Mouse (Mus musculus) testis, postnatal 14 days (tissue): ENCODE measurements around the gene Ing4.
"Not testable (repeated sequence)": the region's sequence is repeated elsewhere in the genome, so short reads cannot be mapped to it uniquely, and the experiment has no call there.

Experiments used
- DNase-seq: peaks from one replicate; pipeline ENCODE4 v3.0.0; 2021; ENCODE audit warnings: low spot score

Gene Ing4

DNA sequence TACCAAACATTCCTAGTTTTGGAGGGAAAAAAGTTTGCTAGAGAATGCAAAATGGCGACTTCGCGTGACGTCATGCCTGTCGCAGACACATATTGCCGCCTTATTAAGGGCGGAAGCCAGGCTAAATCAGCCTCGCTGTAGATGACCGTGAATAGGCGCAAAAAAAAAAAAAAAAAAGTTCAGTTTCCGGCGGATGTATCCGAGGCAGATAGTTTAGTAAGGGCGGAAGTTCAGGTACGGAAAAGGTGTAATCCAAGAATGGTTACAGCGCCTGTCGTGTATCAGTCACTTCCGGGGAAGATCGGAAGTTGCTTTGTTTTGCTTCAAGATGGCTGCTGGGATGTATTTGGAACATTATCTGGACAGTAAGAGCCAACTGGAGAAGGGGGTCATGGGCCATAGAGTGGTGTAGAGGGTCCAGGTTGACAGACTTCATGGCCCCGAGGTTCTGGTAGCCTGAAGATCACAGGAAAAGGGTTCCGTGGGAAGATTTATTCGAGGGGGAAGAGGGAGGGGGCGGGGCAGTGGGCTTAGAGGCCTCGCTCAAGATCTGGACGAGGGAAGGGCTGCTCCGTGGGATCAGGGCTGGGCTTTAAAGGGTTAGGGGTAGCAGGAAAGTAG, at the start of gene Ing4:
TSS of gene Ing4 (plus strand) at position 228 of the 621 bp plus-strand sequence.
- DNase-seq = peak; percentile 89

DNA sequence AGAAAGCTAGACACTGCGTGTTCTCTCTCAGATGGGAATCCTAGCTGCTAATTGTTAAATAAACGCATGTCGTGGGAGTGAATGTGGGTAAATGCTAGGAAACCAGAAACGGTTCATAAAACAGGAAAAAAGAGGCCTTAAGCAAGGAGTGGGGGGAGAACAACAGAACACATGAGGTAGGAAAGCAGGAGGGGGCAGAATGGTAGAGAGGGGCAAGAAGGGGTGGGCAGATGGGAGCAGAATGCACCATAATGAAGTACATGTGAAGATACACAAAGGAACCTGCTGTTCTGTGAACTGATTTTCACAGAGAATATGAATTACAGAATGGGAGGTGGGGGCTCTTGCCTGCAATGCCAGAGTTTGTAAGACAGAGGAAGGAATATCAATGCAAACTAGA, 47.3 kb upstream of the Ing4 start:
- DNase-seq = no peak

DNA sequence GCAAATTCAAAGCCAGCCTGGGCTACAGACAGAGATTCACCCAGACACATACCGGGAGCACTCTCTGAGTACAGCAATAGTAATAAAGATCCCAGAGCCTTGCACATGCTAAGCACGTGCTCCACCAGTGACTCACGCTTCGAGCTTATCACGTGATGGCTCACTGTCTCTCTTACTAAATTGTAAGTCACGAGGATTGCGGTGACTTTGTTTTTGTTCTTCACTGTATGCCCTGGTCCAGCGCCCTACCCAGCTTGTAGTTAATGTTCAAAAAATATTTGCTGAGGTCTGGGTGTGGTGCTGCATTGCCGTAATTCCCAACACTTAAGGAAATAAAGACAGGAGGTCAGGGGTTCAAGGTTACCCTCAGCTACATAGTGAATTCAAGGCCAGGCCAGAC, 46.2 kb upstream of the Ing4 start:
- DNase-seq = no peak

DNA sequence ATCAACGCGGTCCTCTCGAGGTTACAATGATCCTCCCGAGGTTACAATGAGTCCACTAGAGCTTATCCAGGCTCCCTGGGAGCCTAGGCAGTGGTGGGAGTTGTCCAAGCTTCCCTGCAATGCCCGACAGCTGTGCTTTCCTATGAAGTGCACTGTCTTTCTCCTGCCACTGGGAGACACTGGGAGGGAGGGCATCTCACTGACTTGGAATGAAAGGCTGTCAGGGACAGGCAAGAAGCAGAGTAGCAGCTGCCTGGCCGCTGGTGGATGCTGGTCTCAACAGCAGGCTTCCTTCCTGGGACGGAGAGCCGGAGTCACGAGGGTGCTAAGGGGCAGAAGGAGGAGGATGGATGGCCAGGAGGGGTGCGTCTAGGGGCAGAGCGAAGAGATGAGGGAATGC, 45.7 kb upstream of the Ing4 start:
- DNase-seq = no peak

DNA sequence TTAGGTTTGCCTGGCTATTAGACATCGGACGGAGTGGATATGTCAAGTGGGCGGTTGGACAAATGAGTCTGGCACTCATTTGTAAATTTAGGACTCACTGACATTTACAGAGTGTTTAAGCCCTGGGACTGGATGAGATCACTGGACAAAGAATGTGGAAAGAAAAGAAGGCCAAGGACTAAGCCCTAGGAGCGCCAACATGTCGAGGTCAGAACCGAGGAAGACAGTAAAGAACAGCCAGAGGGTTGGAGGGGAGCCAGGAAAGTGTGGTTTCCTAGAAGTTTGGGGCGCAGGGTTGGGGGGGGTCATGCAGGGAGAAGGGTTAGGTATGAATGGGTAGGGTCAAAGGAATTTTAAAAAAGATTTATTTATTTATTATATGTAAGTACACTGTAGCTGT, 44.3 kb upstream of the Ing4 start:
- DNase-seq = no peak

DNA sequence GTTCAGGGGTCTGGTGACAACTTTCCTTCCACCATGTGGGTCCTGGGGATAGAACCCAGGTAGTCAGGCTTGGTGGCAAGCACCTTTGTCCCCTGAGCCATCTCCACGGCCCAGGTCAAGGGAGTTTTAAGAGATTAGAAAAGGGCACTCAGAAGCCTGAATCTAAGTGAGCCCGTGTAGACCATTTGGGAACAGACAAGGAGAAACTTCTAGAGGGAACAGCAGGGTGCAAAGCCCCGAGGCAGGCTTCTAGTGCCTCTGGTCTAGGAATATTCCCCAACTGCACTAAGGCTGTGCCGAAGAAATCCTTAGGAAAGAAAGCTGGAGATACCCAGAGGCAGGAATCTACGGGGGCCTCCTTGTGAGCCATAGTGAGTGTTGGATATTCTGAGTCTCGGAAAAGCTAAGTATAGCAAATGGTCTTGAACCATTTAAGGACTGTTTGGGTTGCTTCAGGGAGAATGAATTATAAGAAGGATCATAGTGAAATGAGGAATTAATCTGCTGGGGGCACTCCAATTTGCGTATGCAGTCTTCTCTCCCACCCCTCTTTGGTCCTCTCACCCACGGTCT, 43.6 kb upstream of the Ing4 start:
- DNase-seq = no peak

DNA sequence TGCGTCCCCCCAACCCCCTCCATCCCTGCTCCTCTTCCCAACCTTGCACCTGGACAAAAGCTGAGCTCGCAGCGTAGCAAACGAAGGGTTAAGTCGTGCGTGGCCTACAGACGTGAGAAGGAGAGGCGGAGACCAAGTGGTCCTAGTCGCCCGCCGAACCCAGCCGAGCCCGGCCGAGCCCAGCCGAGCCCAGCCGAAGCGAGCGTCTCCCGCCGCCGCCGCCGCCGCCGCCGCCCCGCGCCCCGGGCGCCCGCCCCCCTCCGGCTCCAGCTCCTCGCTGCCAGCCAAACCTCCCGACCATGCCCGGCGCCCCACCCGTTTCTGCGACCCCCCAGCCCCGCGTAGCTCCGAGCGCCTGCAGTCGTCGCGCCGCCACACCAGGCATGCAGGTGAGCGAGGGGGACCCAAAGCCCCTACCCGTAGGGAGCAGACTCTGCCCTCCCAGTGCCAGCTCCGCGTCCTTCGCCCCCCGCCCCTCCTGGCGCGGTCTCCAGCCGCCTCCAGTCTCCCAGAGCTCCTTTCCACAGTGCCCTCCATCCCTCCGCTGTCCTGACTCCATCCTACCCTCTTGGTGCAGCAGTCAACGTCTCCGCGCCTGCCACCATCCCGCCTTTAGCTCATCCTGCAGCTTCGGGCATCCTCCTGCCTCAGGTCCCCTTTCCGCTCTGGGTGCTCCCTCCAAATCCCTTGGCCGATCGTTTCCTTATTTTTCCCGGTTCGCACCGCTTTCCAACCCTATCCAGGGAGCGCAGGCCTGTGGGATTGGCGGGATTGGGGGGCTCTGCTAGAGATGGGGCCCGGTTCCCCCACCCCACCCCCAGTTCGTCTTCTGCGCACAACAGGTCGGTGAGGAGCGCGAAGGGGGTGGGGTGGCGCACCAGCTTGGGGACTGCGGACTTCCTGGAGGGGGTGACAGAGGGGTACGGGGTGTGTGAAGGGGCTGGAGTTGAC, 42.7 kb upstream of the Ing4 start, which contains the start of gene Pianp:
TSS of gene Pianp (plus strand) at position 144 of the 951 bp plus-strand sequence.
- DNase-seq = no peak

DNA sequence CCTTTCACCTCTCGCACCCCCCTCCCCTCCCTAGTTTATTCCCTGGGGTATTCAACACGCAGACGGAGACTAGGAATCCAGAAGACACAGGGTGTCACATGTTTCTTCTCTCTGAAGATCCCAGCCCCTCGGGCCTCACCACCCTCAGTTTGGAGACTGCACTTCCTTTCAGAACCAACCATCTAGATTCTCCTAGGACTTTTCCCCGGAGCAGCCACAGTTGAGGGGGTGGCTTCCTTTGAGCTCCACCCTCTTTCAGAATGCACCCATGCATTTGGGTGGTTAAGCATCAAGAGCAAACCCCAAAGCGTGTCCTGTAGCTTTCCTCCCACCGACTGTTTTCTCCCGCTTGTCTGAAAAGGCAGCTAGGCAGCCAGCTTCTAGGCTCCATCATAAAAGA, 41.5 kb upstream of the Ing4 start:
- DNase-seq = no peak

DNA sequence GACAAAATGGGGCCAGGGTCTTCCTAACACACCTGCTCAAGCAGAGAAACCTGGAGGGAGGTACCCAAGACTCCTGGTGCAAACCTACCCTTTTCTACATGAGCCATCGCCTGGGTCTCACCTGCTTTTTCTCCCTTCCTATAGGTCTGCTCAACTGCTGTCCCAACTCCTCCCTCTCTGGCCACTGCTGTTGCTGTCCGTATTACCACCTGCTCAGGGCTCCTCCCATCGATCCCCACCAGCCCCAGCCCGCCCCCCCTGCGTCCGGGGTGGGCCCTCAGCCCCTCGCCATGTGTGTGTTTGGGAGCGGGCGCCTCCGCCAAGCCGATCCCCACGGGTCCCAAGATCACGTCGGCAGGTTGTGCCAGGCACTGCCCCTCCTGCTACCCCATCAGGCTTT, 40.5 kb upstream of the Ing4 start:
- DNase-seq = no peak

DNA sequence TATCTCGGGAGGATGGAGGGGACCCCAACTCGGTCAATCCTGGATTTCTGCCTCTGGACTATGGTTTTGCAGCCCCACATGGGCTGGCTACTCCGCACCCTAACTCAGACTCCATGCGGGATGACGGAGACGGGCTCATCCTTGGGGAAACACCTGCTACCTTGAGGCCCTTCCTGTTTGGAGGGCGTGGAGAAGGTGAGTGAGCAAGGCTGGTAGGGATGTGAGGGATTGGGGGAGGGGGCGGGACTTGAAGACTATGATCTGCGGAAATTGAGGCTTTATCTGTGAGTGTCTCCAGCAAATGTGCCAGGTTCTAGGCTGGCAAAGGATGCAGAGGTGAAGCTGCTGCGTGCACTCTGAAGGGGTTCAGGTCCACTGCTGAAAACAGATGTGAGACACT, 40.0 kb upstream of the Ing4 start:
- DNase-seq = no peak

DNA sequence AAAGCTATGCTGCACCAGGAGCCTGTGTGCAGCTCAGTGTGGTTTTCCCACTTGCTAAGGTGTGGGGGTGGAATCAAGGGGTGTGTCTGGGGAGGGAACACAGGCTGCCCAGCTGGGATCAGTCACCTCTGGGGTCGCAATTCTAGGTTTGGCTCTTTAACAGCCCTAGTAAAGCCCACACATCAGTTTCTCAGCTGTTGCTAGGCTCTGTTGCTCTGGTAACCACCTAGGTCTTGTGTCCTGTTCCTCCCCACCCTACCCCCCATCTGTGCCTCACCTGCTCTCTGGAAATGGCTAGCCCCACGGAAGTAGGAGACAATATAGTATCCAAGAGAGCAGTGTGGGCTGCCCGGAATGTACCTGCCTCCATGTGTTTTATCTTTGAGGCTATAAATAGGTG, 35.9 kb upstream of the Ing4 start:
- DNase-seq = no peak

DNA sequence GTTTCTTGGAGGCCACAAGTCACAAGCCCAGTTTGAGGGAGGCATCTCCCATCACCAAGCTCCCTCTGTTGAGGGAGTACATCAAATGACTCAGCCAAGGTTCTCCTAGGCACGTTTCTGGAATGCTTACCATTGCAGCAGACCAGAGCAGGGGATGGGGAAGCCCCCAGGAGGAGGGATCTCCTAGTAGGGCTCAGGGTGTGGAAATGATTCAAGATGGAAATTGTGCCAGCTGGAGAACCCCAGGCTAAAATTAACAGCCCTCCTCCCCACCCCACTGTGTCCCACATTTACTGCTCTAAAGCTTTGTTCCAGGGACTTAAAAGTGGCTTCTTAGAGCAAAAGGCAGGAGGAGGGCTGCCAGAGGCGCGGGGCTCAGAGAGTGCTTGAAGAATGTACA, 34.5 kb upstream of the Ing4 start:
- DNase-seq = no peak

DNA sequence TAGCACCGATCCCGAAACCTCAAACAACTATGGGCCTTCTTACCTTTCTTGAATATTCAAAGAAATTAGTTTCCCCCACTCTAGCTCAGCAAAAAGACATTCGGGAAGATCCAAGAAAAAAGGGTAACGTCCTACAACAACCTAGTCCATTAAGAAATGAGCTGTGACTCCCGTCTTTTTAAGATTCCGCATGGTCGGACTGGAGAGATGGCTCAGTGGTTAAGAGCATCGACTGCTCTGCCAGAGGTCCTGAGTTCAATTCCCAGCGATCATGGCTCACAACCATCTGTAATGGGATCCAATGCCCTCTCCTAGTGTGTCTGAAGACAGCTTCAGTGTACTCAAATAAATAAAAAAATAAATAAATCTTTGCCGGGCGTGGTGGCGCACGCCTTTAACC, 31.5 kb upstream of the Ing4 start:
- DNase-seq = no peak

DNA sequence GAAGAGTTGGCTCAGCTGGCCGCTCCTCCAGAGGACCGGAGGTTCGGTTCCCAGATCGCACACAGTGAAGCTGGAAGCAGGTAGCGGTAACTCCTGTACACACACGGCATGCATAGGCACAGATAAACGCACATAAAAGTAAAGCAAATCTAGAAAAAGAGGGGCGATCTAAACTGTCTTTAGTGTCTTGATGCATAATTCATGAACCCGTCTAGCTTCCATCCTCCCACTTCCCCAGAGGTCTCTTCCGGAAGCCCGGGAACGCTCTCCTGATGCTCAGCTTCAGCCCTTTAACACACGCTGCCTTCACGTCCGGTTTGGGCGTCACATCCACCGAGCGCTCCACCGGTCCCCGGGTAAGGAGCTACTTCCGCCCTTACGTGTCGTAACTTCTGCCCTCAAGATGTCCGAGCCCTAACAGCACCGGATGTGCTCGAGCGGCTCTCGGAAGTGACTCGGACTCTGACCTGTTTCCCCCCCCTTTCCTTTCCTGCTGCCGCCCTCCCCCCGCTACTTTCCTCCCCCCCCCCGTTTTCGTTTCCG, 30.9 kb upstream of the Ing4 start:
- peak; percentile 98 for DNase-seq

DNA sequence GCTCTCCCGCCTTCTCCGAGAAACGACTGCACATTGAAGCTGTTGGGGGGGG, 30.6 kb upstream of the Ing4 start, which contains the start of gene Zfp384:
TSS of gene Zfp384 (plus strand) at position 17 of the 52 bp plus-strand sequence.
- no peak for DNase-seq

DNA sequence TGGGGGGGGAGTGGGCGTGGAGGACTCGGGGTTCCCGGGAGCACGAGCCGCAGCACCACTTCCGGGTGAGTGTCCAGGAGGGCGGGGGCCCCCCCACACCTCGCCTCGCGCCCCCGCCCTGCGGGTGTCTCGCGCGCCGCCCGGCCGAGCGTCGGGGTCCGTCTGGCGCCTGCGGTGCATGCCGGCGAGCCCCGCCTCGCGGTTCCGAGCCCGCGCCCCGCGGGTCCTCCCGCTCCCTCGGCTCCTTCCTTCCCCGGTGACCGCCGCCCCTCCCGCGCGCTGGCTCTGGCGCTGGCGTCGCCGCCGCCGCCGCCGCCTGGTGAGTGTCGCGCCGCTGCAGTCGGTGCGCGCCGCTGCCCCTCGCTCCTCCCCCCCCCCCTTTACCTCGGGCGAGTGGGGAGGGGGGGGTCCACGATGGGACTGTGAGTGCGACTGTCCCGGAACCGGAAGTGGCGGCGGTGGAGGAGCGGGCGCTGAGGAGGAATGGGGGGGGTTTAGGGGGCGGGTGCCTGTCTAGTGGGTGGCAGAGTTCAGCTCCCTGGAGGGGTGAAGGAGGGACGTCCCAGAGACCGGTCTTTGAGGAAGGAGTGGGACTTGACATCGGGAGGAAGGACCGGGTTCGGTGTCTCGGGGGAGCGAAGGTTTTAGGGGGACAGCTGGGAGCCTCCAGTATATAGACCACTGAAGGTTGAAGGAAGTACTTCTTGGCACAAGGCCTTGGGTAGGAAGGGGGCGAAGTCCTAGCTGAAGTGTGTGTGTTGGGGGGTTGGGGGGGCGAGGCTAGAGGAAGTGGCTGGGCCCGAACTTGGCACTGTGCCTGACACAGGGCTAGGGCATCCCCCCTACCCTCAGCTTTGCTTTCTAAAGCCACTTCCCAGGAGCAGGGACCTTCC, 30.1 kb upstream of the Ing4 start:
- peak; percentile 82 for DNase-seq

DNA sequence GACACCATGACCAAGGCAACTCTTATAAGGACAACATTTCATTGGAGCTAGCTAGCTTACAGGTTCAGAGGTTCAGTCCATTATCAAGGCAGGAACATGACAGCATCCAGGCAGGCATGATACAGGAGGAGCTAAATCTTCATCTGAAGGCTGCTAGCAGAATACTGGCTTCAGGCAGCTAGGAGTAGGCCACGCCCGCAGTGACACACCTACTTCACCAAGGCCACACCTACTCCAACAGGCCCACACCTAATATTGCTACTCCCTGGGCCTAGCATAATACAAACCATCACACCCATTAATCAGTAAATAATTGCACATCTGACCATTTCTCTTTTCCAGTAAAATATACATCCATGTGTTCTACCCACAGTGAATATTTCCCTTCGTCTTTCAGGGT, 21.9 kb upstream of the Ing4 start:
- no peak for DNase-seq

DNA sequence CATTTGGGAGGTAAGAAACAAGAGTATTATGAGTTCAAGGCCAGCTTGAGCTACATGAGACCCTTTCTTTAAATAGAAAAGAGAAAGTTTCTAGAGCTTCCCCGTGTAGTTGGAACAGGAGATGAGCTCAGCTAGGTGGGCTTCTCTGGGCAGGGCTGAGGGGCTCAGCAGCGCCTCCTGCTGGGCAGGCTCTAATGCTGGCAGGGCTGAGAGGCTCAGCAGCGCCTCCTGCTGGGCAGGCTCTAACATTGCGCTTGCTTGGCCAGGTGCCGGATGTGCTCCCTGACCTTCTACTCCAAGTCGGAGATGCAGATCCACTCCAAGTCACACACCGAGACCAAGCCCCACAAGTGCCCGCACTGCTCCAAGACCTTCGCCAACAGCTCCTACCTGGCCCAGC, 9.0 kb upstream of the Ing4 start:
- not testable (repeated sequence) for DNase-seq

DNA sequence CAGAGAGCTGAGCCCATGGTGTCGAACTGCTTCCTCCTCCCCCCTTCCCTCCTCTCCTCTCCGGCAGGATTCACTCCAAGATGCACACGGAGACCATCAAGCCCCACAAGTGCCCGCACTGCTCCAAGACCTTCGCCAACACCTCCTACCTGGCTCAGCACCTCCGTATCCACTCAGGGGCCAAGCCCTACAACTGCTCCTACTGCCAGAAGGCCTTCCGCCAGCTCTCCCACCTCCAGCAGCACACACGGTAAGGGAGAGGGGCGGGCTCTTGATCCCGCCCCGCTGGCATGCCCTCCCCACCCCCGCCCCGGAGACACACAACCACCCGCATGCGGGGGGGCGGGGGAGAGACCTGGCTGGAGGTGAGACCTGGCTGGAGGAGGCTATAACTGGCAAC, 8.0 kb upstream of the Ing4 start:
- no peak for DNase-seq

DNA sequence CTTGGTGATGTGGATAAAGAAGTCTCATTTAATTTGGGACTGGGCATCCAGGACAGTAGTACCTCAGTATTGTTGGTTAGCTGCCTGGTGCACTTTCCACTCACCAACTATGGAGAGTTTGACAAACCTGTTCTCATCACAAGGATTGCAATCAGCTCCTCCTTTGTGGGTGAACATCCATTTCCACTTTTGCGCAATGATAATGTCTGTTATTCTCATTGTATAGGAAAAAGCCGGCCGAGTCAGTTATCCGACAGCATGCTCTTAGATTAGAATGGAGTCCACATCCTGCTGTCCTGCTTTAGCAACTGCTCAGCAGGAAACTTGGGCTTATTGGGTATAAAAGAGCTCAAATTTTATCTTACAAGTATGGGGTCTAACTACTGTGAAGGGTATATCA, 894 bp upstream of the Ing4 start:
- no peak for DNase-seq

DNA sequence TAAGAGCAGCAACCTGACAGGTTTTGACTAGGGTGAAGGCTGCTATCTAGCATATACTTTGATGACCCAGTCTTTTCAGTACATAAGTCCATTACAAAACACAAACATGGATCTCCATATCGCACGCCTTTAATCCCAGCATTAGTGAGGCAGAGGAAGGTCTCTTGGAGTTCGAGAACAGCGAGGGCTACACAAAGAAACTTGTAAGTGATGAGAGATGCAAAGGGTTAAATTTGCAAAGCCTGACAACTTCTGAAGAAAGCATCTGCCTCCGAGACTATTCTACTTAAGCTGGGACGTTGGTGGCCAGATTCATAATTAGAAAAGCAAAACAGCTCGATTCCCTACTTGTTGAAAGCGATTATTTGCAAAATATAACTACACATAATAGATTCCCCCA, 429 bp upstream of the Ing4 start:
- DNase-seq = no peak

DNA sequence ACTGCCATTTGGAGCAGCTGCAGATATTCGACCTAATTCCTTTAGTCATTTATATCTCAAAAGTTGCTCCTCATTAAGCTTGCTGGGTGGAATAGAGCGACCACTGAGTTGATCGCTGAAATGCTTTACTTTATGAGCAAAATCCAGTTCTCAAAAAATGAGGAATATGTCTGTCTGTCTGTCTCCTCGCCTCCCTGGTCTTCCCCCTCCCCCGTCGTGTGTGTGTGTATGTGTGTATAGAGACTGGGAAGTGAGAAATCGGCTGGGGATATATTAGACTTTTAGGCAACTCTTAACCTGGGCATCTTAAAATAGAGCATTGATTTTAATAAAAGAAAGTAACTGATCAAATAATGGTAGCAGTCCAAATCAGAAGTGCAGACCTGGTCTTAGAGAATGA, 661 bp downstream of the Ing4 start:
- DNase-seq = no peak

DNA sequence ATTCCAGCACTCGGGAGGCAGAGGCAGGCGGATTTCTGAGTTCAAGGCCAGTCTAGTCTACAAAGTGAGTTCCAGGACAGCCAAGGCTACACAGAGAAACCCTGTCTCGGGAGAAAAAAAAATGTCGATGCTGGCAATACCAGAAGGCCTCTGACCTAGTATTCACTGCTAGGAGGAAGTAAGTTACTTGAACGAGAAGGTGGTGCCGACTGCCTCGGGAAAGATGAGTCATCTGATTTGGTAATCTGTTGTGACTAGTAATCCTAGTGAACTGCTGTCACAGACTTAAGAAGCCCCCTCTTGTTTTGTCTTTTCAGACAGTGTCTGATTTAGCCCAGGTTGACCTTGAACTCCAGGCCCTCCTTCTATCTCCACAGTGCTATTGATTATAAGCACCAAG, 1.5 kb downstream of the Ing4 start:
- DNase-seq = no peak
